Mouse (Mus musculus) gastrocnemius, postnatal 36 days (tissue): ENCODE measurements at regions not wholly inside any gene's neighbourhood (a gene's known extent, or its start where the extent isn't known, plus 50 kb on each side); places are given as distances from the start of the nearest gene placed in this dataset.
A peak's percentile ranks its signal among the peaks of the same experiment; 100 is the strongest.

Source experiments
- DNase-seq, 2 experiments: peaks; one replicate each; pipeline ENCODE4 v3.0.0; 2022
- intact Hi-C: fragments of 180-260 bp; cut with DNase I; formaldehyde crosslinking; loops from one replicate; pipeline ENCODE4 v1.15.1; 2025

GRCm38 (mm10) chr1:144318289-144318688 lies 69.2 kb upstream of the Rgs1 start:
- intact Hi-C loops: no loop called here

GRCm38 (mm10) chr1:144317560-144317959 lies 68.5 kb upstream of the Rgs1 start:
- intact Hi-C loops: no loop called here
- DNase-seq: no peak

More at GRCm38 (mm10) chr1:144318289-144318688, 69.2 kb upstream of the Rgs1 start:
- no peak for DNase-seq

GRCm38 (mm10) chr1:144316251-144316650 lies 67.2 kb upstream of the Rgs1 start:
- intact Hi-C loops: no loop called here
- no peak for DNase-seq

GRCm38 (mm10) chr1:144314382-144314781 lies 65.3 kb upstream of the Rgs1 start:
- no peak for DNase-seq
- intact Hi-C loops: no loop called here

- no peak for DNase-seq
- intact Hi-C loops: no loop called here
Observed at GRCm38 (mm10) chr1:144313318-144313717, 64.3 kb upstream of the Rgs1 start.

- no peak for DNase-seq
- intact Hi-C loops: no loop called here
Observed at GRCm38 (mm10) chr1:144309901-144310300, 60.9 kb upstream of the Rgs1 start.

- intact Hi-C loops: no loop called here
- no peak for DNase-seq
Observed at GRCm38 (mm10) chr1:144308313-144308712, 59.3 kb upstream of the Rgs1 start.

- no peak for DNase-seq
- intact Hi-C loops: no loop called here
Observed at GRCm38 (mm10) chr1:144307854-144308285, 58.8 kb upstream of the Rgs1 start.

GRCm38 (mm10) chr1:144307017-144307853 lies 58.2 kb upstream of the Rgs1 start:
- DNase-seq: no peak
- intact Hi-C loops: no loop called here

GRCm38 (mm10) chr1:144306284-144306683 lies 57.2 kb upstream of the Rgs1 start:
- intact Hi-C loops: no loop called here
- DNase-seq: peak; percentile 12 to 19

GRCm38 (mm10) chr1:144300670-144301069 lies 51.6 kb upstream of the Rgs1 start:
- intact Hi-C loops: no loop called here
- DNase-seq: no peak
